ENCODE assay signal across 15 mouse cellular contexts in the genomic region with DNA sequence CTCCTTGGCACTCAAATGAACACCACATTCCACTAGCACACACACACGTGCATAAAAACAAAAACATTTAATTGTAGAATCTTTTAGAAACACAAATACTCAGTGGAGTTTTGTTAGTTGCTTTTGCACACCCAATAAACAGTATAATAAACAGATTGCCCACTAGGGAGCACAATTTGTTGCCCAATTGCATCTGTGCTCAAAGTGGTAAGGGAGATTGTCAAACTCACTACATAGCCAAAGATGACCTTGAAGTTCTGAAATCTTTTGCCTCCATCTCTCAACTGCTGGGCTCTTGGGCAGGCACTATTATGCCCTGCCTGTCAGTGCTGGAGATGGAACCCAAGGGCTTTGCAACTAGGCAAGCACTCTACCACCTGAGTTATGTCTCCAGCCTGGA. TPM values are rescaled to one million over a fixed set of nuclear protein-coding genes. Genes with fewer than 3 reads are reported as not detected.
A peak's percentile ranks its signal among the peaks of the same experiment; 100 is the strongest.
DNase-seq lines count a peak whose midpoint lies in the region; ATAC-seq and TF ChIP-seq lines count a peak whose summit lies in the region.
"Had no signal": no experiment of that assay in that cellular context is flagged by ENCODE, and none has a peak within 500 bp of the region (broad histone marks: within the 10 kb centered on the region; RNA-seq: fewer than 3 reads in every experiment).

No protein-coding gene starts in this region.

- 61% methylated on average over 1 of the region's 1 CpGs for WGBS in hindbrain, postnatal 0 days
- 73% methylated on average over 1 of the region's 1 CpGs for WGBS in hindbrain, embryonic 12.5 days

- no peak overlapping the region for H3K27ac ChIP-seq in left cerebral cortex, adult 2 months
- no peak overlapping the region for H3K27ac ChIP-seq in ES-E14 (ENCODE audit: insufficient read depth, low read depth, low read length, poor library complexity, severe bottlenecking)
- H3K27ac ChIP-seq in hindbrain, postnatal 0 days: no peak overlapping the region
- no peak overlapping the region for H3K27ac ChIP-seq in hindbrain, embryonic 12.5 days
- H3K27ac ChIP-seq: embryonic facial prominence, embryonic 15.5 days; midbrain, embryonic 12.5 days had no signal

- no peak overlapping the region for H3K9ac ChIP-seq in ES-E14 (ENCODE audit: insufficient read depth, low read depth, low read length, poor library complexity, severe bottlenecking)
- H3K9ac ChIP-seq in hindbrain, postnatal 0 days (replicated peaks; ENCODE audit: low read length): no peak overlapping the region
- no peak overlapping the region for H3K9ac ChIP-seq in hindbrain, embryonic 12.5 days
- H3K9ac ChIP-seq: embryonic facial prominence, embryonic 15.5 days; midbrain, embryonic 12.5 days had no signal

- H3K9me3 ChIP-seq in ES-E14 (ENCODE audit: control insufficient read depth, insufficient read depth, low read depth, low read length): no peaks in the 10 kb centered on the region
- no peaks in the 10 kb centered on the region for H3K9me3 ChIP-seq in hindbrain, postnatal 0 days (ENCODE audit: low read length)
- no peaks in the 10 kb centered on the region for H3K9me3 ChIP-seq in hindbrain, embryonic 12.5 days (replicated peaks)
- H3K9me3 ChIP-seq: embryonic facial prominence, embryonic 15.5 days; midbrain, embryonic 12.5 days had no signal

- intact Hi-C loops in left cerebral cortex, adult 2 months (cut with DNase I): loop anchor here (2.0 to 10.0 kb wide), 2 partner anchors 139 to 1235 kb away; partner anchors contain the start of genes Cnst and Tfb2m
- intact Hi-C loops in left cerebral cortex, postnatal 4 days (cut with DNase I): no loop called here

- no peak for DNase-seq in left cerebral cortex, adult 2 months (ENCODE audit: extremely low spot score in 1 of 2, low spot score in 2 of 2)
- no peak for DNase-seq in left cerebral cortex, postnatal 4 days
- DNase-seq in CD4-positive, CD25-positive, alpha-beta regulatory T cell, adult 2 months (ENCODE audit: low read depth, low spot score): peak; percentile 39
- DNase-seq in ES-E14 (ENCODE audit: low read depth, low spot score): no peak
- no peak for DNase-seq in hindbrain, postnatal 0 days (ENCODE audit: low spot score)
- DNase-seq: adrenal gland, postnatal 25 days; cerebellum, adult 9-10 months; kidney, adult 9 months; lung, adult 18-20 months; right cerebral cortex, adult 18-20 months had no signal

- in situ Hi-C loops in ES-E14 (cut with MboI; ENCODE audit: low sequenced_read_pairs in 2 of 2, unreplicated experiment in 2 of 2): no loop called here

- H3K4me1 ChIP-seq in ES-E14 (ENCODE audit: control insufficient read depth in 2 of 2, insufficient read depth in 2 of 2, low read length in 2 of 2, poor library complexity in 1 of 2): peaks cover 0 to 5% of the 10 kb centered on the region in 2 experiments; a peak in 1 of 4 replicates
- no peaks in the 10 kb centered on the region for H3K4me1 ChIP-seq in hindbrain, postnatal 0 days (ENCODE audit: insufficient read depth, low read length)
- no peaks in the 10 kb centered on the region for H3K4me1 ChIP-seq in hindbrain, embryonic 12.5 days
- H3K4me1 ChIP-seq: embryonic facial prominence, embryonic 15.5 days; midbrain, embryonic 12.5 days had no signal

- peak; percentile 54 for TF ChIP-seq CTCF in left cerebral cortex, adult 2 months (IDR thresholded peaks at IDR 0.05)
- TF ChIP-seq CTCF in hindbrain, postnatal 0 days (IDR thresholded peaks at IDR 0.05; ENCODE audit: low read depth): no peak

- no peak overlapping the region for H3K4me2 ChIP-seq in hindbrain, postnatal 0 days (ENCODE audit: low read depth, low read length)
- no peak overlapping the region for H3K4me2 ChIP-seq in hindbrain, embryonic 12.5 days (replicated peaks)
- H3K4me2 ChIP-seq: embryonic facial prominence, embryonic 15.5 days; midbrain, embryonic 12.5 days had no signal

- ATAC-seq in megakaryocyte progenitor cell, adult 5-6 weeks (replicated peaks; ENCODE audit: poor library complexity): 0 out of 2 replicates have a peak, but pooled peaks have one; percentile 47
- no peak for ATAC-seq in hindbrain, postnatal 0 days
- ATAC-seq in hindbrain, embryonic 12.5 days (ENCODE audit: low FRiP score): no peak
- ATAC-seq: hindbrain, embryonic 16.5 days had no signal

- no peaks in the 10 kb centered on the region for H3K27me3 ChIP-seq in hindbrain, postnatal 0 days (ENCODE audit: insufficient read depth, low read length)
- no peaks in the 10 kb centered on the region for H3K27me3 ChIP-seq in hindbrain, embryonic 12.5 days
- H3K27me3 ChIP-seq: embryonic facial prominence, embryonic 15.5 days; midbrain, embryonic 12.5 days had no signal

- H3K36me3 ChIP-seq in ES-E14 (ENCODE audit: control insufficient read depth, insufficient read depth, low read length, poor library complexity, severe bottlenecking): no peaks in the 10 kb centered on the region
- no peaks in the 10 kb centered on the region for H3K36me3 ChIP-seq in hindbrain, postnatal 0 days (ENCODE audit: insufficient read depth, low read length)
- H3K36me3 ChIP-seq in hindbrain, embryonic 12.5 days: no peaks in the 10 kb centered on the region
- H3K36me3 ChIP-seq: embryonic facial prominence, embryonic 15.5 days; midbrain, embryonic 12.5 days had no signal

- no peak overlapping the region for H3K4me3 ChIP-seq in left cerebral cortex, adult 2 months
- H3K4me3 ChIP-seq in ES-E14 (ENCODE audit: insufficient read depth in 1 of 2, low read depth in 1 of 2, low read length in 2 of 2, poor library complexity in 1 of 2, severe bottlenecking in 1 of 2): no peak overlapping the region
- H3K4me3 ChIP-seq in hindbrain, postnatal 0 days (ENCODE audit: low read length): no peak overlapping the region
- H3K4me3 ChIP-seq in hindbrain, embryonic 12.5 days: no peak overlapping the region
- H3K4me3 ChIP-seq: embryonic facial prominence, embryonic 15.5 days; midbrain, embryonic 12.5 days had no signal

TF ChIP-seq in ES-E14, 5 proteins besides CTCF, POLR2A, EP300 and RAD21:
- TF ChIP-seq ZC3H11A (IDR thresholded peaks at IDR 0.05; ENCODE audit: borderline replicate concordance, low read depth, low read length) (0 out of 2 replicates have a peak, but pooled peaks have one; percentile 14), MAFK (IDR thresholded peaks at IDR 0.05; ENCODE audit: insufficient read depth, low read depth, low read length) (no peak)
TF ChIP-seq in ES-E14: peak in this region for 1.

RNA-seq across cellular contexts. Expression of gene Cox20, which starts 8.8 kb away (rescaled TPM):
- total RNA-seq in left cerebral cortex, adult 2 months (2021): 10 to 100 TPM; 30.0 to 33.3 TPM
- 10 to 100 TPM; 43.5 to 54.6 TPM for total RNA-seq in left cerebral cortex, postnatal 4 days (2021)
- 14.4 and 18.2 TPM in 2 replicates for total RNA-seq in ES-E14 (2012; rRNA removed)
- 153 and 181 TPM in 2 replicates for total RNA-seq in megakaryocyte progenitor cell, adult 5-6 weeks (2015)
- total RNA-seq in megakaryocyte progenitor cell, adult 5-6 weeks (2017): 153 and 163 TPM in 2 replicates
- total RNA-seq in hindbrain, postnatal 0 days (2014; rRNA removed): 24.4 and 30.1 TPM in 2 replicates
- polyA plus RNA-seq in hindbrain, postnatal 0 days (2015; fragmentation: Nextera tagmentation; extraction: Ambion mirVana): 102 and 117 TPM in 2 replicates
- polyA plus RNA-seq in hindbrain, embryonic 12.5 days (2016; fragmentation: Nextera tagmentation; extraction: Ambion mirVana): 145 and 152 TPM in 2 replicates

RNA-seq across cellular contexts. Expression of gene Hnrnpu, which starts 27.5 kb away (rescaled TPM):
- 100 to 1,000 TPM; 411 to 430 TPM for total RNA-seq in left cerebral cortex, adult 2 months (2021)
- 100 to 1,000 TPM; 539 to 583 TPM for total RNA-seq in left cerebral cortex, postnatal 4 days (2021)
- total RNA-seq in ES-E14 (2012; rRNA removed): 459 and 494 TPM in 2 replicates
- total RNA-seq in megakaryocyte progenitor cell, adult 5-6 weeks (2015): 640 and 703 TPM in 2 replicates
- 490 and 622 TPM in 2 replicates for total RNA-seq in megakaryocyte progenitor cell, adult 5-6 weeks (2017)
- 113 and 133 TPM in 2 replicates for total RNA-seq in hindbrain, postnatal 0 days (2014; rRNA removed)
- 185 and 192 TPM in 2 replicates for polyA plus RNA-seq in hindbrain, postnatal 0 days (2015; fragmentation: Nextera tagmentation; extraction: Ambion mirVana)
- 831 and 926 TPM in 2 replicates for polyA plus RNA-seq in hindbrain, embryonic 12.5 days (2016; fragmentation: Nextera tagmentation; extraction: Ambion mirVana)
